Mouse (Mus musculus) midbrain, postnatal 0 days (tissue): Measurements from ENCODE around the gene Coq3. TPM values are rescaled to one million over a fixed set of nuclear protein-coding genes. Genes with fewer than 3 reads are reported as not detected.

ENCODE experiments used
- ATAC-seq: fragments of 200-750 bp; cut with Nextera tagmentation; 2 replicates; pipeline ENCODE4 v1.8.0; 2017; ENCODE audit warnings: moderate number of reproducible peaks, mild to moderate bottlenecking, moderate TSS enrichment, moderate library complexity; ENCODE audit not compliant: low FRiP score
- DNase-seq: peaks from one replicate; pipeline ENCODE4 v3.0.0-alpha.2; 2015; ENCODE audit warnings: low spot score
- H3K27ac ChIP-seq: fragments of 300-500 bp; sonication (generic); 2 replicates; pipeline ENCODE4 v1.5.1; 2014; ENCODE audit warnings: low read depth, mild to moderate bottlenecking, low read length, mixed read lengths
- H3K27me3 ChIP-seq: fragments of 300-500 bp; sonication (generic); 2 replicates; pipeline ENCODE4 v1.6.1; 2014; ENCODE audit warnings: low read length, control low read depth, mixed read lengths; ENCODE audit not compliant: insufficient read depth
- H3K36me3 ChIP-seq: fragments of 300-500 bp; sonication (generic); 2 replicates; pipeline ENCODE4 v1.6.1; 2014; ENCODE audit warnings: low read length, control low read depth, mixed read lengths; ENCODE audit not compliant: insufficient read depth
- H3K4me1 ChIP-seq: fragments of 300-500 bp; sonication (generic); 2 replicates; pipeline ENCODE4 v1.6.1; 2014; ENCODE audit warnings: mild to moderate bottlenecking, control low read depth, antibody characterized with exemption, low read length, mixed read lengths; ENCODE audit not compliant: insufficient read depth
- H3K4me2 ChIP-seq: fragments of 300-500 bp; sonication (generic); 2 replicates; pipeline ENCODE4 v1.6.1; 2014; ENCODE audit warnings: low read depth, mild to moderate bottlenecking, low read length, mixed read lengths; ENCODE audit not compliant: poor library complexity, severe bottlenecking
- H3K4me3 ChIP-seq: fragments of 300-500 bp; sonication (generic); 2 replicates; pipeline ENCODE4 v1.5.1; 2014; ENCODE audit warnings: low read depth, mild to moderate bottlenecking, low read length, moderate library complexity
- H3K9ac ChIP-seq: fragments of 300-500 bp; sonication (generic); replicated peaks from 2 replicates; pipeline ENCODE4 v1.6.1; 2014; ENCODE audit warnings: mild to moderate bottlenecking, low read length, moderate library complexity, mixed read lengths; ENCODE audit not compliant: poor library complexity, severe bottlenecking
- H3K9me3 ChIP-seq: fragments of 300-500 bp; sonication (generic); 2 replicates; pipeline ENCODE4 v1.6.1; 2016; ENCODE audit warnings: low read length, control low read depth
- CTCF ChIP-seq: IDR thresholded peaks from 2 replicates; pipeline ENCODE4 v1.5.1; 2016; ENCODE audit warnings: antibody characterized with exemption, mild to moderate bottlenecking
- WGBS: fragments of 180-500 bp; shearing (Covaris S2); extraction: QIAGEN DNeasy Blood & Tissue Kit; methylation state at CpG from one replicate; pipeline ENCODE4 v1.1.7; 2014; 5-methylcytosine and 5-hydroxymethylcytosine counted together
- polyA plus RNA-seq: library from polyadenylated mRNA; unstranded; fragments of >200 nt; fragmentation: Nextera tagmentation; extraction: Ambion mirVana; gene quantifications from 2 replicates; pipeline ENCODE4 v1.2.1, GENCODE M21; 2015
- total RNA-seq: library from RNA; depleted of rRNA; stranded (reverse); fragments of >200 nt; gene quantifications from 2 replicates; pipeline ENCODE4 v1.2.3, GENCODE M21; 2014; rRNA removed

Coq3 gene
- total and polyA plus RNA-seq, 2 experiments from 2014 or later, result 11.3 to 22.1 TPM

DNA sequence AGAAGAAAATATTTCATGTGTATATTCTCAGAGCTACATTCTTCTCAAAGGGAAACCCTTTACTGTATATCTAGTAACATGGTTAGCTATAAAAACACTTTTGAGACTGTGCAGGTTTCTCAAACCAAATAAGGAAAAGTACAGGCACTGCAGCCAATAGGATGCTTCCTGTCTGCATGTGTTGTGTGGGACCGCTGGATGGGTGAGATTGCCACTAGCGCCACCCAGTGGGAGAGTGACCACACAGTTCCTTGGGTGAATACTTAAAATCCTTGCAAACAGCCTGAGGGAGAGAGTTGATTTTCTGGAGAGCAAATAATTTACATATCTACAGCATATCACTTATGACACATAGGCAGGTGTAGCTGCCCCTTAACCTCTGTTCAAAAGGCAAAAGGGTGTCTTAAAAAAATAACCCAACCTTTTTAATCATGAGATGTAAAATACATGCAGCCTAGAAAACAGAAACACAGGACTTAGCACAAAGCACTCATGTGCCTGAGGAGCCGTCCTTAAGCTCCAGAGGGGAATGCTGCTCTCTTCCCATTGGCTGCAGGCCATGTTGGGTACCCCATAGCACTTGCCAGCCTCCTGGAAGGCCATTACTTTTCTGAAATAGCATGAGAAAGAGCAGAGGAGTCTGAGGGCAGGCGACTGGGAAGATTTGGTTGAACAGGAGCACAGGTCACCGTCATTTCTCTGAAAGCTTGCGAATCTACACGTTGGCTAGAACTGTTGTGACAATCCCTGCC lies 78.3 kb downstream of the Coq3 start:
- Histone ChIP-seq H3K4me2 (no peak overlapping the region), H3K4me3 (no peak overlapping the region), H3K27me3 (no peaks in the 10 kb centered on the region), H3K9ac (no peak overlapping the region), H3K9me3 (no peaks in the 10 kb centered on the region), H3K27ac (no peak overlapping the region), H3K4me1 (no peaks in the 10 kb centered on the region), H3K36me3 (peaks cover 31% of the 10 kb centered on the region)
- peak; percentile 58 for ATAC-seq
- peak; percentile 69 for TF ChIP-seq CTCF
- DNase-seq, result peak; percentile 59
- WGBS, result 59% methylated on average over 7 of the region's 7 CpGs

Other genes with a start within 250 kb of the Coq3 start
- 0.76 and 2.7 TPM in 2 replicates for gene Prdm13, start 193.7 kb upstream of the Coq3 start, total RNA-seq
- 0.26 and 0.29 TPM in 2 replicates for gene Prdm13, start 193.7 kb upstream of the Coq3 start, polyA plus RNA-seq
- gene Ccnc, start 152.0 kb upstream of the Coq3 start, total RNA-seq, result 29.2 and 39.1 TPM in 2 replicates
- 59.6 and 63.0 TPM in 2 replicates for gene Ccnc, start 152.0 kb upstream of the Coq3 start, polyA plus RNA-seq
- gene Usp45, start 112.5 kb upstream of the Coq3 start, total RNA-seq, result 8.5 and 9.7 TPM in 2 replicates
- 3.7 and 4.7 TPM in 2 replicates for gene Usp45, start 112.5 kb upstream of the Coq3 start, polyA plus RNA-seq
- 15.6 and 19.2 TPM in 2 replicates for gene Tstd3, start 112.5 kb upstream of the Coq3 start, total RNA-seq
- gene Tstd3, start 112.5 kb upstream of the Coq3 start, polyA plus RNA-seq, result 24.4 and 25.2 TPM in 2 replicates
- 61.2 and 137 TPM in 2 replicates for gene Pnisr, start 32.1 kb upstream of the Coq3 start, total RNA-seq
- gene Pnisr, start 32.1 kb upstream of the Coq3 start, polyA plus RNA-seq, result 161 and 173 TPM in 2 replicates
- gene Faxc, start 51.7 kb downstream of the Coq3 start, total RNA-seq, result 64.0 and 91.3 TPM in 2 replicates
- gene Faxc, start 51.7 kb downstream of the Coq3 start, polyA plus RNA-seq, result 10.8 and 12.2 TPM in 2 replicates